Mouse (Mus musculus) layer of hippocampus, adult 18-20 months (tissue): ENCODE results near the gene Cacna2d3. TPM values are rescaled to one million over a fixed set of nuclear protein-coding genes. Genes with fewer than 3 reads are reported as not detected.

ENCODE experiments used
- DNase-seq, 2 experiments: peaks; one replicate each; pipeline ENCODE4 v3.0.0; 2022; ENCODE audit warnings: low spot score in 2 of 2
- long read RNA-seq: library from polyadenylated mRNA; stranded (forward); transcript quantifications from one replicate; pipeline ENCODE4 v2.0.0, GENCODE M21; 2021
- total RNA-seq, 2 experiments: library from RNA; stranded (reverse); gene quantifications; 2 replicates each; pipeline ENCODE4 v1.2.3; 2021

Gene Cacna2d3
- 10 to 100 TPM; 85.8 to 89.9 TPM for total RNA-seq
- long read RNA-seq, partial matches to known transcripts: 7 of 12 reads
- long read RNA-seq, other reads (novel, unspliced or antisense): 5 of 12 reads

DNA sequence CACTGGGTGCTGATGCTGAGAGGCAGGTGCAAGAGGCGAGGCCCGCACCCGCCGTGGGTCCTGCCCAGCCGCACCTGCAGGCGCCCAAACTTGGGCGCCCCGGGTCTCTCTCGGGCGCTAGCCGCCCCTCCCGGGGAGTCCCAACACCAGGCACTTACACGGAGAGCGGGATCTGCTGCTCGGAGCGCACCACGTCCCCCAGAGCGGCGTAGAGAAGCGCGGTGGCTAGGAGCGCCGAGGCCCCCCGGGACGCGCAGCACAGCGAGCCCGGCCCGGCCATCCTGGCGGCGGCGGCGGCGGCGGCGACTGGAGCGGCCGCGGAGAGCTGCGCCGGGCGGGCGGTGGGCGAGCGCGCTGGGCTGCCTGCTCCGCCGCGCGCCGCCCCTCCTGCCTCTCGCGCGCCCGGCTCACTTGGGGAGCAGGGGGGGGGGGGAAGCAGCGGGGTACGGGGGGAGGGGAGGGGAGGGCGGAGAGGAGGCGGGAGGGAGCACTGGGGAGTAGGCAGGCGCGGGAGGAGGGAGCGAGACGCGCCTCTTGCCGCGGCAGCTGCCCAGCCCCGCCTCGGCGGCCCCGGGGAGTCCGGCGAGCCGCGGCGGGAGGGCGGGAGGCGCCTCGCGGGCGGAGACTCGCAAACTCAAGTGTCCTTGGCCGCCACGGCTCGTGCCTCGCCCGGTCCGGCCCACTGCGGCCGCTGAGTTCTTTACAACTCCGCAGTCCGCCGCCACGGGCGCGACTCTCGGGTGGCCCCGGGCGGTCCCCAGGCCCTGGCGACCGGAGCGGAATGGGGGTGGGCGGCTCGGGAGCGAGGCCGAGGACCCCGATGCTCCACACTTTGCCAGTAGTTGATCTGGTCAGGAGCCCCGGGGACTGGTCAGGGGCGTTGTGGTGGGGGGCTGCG lies at the start of gene Cacna2d3:
TSS of gene Cacna2d3 (minus strand) at position 377 of the 898 bp plus-strand sequence.
- DNase-seq: peak; percentile 59 to 62

DNA sequence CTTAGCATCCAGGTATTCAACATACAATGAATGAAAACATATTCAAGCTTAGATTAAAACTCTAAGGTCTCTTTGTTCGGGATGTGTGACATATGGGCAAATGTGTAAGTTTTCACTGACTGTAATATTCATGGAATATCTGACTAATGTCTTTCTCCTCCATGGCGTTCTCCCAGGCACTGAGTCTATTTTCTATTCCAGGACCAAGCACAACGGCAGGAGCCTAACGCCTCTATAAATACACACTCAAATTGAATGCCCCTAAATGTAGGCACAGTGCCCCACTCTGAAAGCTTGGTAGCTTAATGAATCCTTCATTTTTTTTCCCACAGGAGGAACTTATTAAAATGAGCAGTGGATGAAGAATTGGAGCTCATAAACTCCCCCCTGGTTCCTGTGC lies 47.8 kb upstream of the Cacna2d3 start:
- DNase-seq: no peak

DNA sequence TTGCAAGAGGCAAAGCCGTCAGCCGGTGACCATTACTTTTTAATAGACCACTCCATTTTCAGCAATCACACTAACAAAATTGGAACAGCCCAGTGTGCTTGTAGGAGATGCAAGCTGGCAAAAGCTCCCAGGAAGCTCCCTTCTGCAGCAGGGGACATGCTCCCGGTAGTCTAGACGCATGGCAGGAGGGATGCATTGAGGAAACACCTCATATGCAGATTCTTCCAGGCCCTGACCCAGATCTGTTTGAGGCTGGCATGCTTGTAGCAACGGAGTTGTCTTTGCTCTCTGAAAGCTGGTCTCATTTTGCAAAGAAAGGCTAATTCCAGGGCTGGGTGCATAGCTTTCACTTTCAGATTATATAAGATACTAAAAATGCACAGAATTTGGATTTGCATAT lies 31.2 kb upstream of the Cacna2d3 start:
- peak in 1 of 2 experiments; percentile 9 for DNase-seq

DNA sequence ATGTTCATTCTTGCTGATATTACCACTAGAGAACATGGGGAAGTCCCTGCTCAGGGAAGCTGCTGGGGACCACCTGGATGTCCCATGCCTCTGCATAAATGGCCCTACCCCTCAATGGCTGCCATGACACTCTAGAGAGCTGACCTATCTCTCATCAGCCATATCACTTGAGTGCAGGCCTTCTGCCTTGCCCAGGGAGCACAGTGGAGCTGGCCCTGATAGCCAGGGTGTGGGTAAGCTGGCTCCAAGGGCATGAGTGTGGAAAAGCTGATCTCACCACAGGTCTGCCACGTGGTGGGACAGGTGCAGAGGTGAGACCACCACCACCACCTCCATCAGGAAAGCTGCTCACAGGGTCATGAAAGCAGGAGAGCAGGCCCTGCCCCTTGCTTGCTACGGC lies 17.1 kb upstream of the Cacna2d3 start:
- DNase-seq: no peak

DNA sequence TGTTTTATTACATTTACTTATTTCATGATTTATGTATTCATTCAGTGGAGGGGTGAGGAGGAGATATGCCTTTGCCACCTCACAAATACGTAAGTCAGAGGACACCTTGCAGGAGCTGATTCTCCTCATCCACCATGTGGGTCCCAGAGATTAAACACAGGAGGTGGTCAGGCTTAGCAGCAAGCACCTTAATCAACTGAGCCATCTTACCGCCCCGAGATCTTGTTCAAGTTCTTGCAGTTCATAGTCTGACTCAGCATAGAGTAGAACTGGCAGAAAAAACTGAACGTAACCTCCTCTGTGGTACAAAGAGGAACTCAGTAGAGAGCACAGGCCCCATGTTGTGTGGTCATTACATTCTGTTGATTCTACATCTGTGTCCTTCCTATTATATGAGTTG lies 8.6 kb upstream of the Cacna2d3 start:
- DNase-seq: no peak

DNA sequence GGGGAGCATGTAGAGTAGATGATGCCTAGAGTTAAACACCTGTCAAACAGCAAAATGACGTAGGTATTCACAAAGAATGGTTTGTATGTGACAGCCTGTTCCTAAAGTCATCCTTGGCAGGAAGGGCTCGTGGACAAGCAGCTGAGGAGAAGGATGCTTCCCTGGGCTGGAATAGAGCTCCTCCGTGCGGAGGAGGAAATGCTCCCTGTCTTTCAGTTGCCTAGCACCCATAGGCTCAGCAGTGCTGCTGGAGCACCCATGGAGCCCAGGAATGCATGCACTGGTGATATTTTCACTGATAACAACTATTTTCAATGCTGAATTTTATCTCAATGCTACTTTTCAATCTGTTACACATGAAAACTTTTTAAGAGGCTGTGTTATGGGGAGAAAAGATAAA lies 7.3 kb upstream of the Cacna2d3 start:
- no peak for DNase-seq

DNA sequence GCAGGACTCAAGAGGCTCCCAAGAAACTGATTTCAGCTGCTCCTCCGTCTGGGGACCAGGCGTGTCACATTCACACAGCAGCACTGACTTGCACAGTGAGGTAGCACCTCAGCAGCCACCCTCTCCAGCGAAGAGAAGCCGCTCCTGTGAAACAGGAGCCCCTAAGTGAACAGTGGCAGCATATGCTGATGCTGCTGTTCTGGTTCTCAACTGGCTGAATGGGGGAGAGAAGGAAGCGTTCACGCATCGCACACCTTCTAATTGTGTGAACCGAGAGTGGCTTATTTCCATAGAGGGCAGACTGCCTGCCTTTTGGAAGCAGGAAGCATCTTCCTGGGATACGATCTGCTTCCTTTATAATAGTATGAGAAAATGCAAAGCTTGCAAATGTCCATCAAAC lies 5.9 kb upstream of the Cacna2d3 start:
- no peak for DNase-seq

DNA sequence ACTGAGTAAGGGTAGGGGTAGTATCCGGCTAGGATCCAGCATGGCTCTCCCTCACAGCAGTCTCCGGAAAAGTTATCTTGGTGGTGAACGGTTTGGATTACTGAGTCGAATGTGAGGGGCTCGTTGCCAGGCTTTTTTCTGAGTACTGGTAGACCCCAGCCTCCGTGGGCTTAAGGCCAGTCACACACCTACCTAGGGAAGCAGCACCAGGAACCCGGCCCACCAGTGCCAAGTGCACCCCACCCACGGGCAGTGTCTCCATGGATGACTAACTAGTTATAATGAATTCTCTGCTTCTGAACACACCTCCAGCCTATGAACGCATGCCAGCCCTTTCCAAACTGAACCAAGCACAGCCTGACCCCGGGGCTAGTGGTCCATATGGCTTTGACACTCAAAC lies 1.6 kb upstream of the Cacna2d3 start:
- DNase-seq: peak; percentile 33 to 66

DNA sequence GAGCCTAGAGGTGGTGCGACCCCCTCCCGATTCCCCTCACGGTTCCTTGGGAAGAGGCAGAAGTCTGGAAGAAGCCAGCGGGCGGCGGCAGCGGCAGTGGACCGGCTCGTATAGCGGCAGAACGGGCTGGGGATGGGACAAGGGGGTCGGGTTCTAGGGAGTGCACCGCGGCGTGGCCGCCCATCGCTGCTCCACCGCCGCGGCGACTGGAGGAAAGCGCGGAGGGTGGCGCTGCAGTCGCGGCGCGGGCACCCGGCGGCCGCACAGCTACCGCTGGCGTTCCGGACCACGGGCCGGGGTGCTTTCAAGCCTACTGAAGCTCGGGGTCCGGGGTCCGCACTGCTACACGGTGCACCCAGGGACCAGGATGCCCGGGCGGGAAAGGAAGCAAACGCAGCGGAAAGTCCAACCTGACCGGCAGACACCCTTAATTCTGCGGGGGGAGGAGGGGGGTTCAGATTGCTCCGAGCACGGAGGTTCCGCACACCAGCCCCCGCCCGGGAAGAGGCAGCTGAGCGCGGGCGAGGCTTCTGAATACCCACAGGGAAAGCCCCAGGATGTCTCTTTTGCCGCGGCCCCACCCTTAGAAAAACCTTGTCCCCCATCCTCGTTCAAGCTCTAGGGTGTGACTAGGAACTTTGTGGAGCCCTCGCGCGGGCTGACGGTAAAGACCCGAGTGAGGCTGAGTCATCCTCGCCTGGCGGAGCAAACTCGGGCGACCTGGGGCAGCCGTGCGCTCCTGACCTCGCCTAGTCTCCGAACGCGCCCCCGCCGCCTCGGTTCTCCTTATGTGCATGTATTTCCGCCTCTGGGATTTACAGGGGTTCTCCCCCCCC lies 940 bp upstream of the Cacna2d3 start:
- peak; percentile 42 to 60 for DNase-seq

DNA sequence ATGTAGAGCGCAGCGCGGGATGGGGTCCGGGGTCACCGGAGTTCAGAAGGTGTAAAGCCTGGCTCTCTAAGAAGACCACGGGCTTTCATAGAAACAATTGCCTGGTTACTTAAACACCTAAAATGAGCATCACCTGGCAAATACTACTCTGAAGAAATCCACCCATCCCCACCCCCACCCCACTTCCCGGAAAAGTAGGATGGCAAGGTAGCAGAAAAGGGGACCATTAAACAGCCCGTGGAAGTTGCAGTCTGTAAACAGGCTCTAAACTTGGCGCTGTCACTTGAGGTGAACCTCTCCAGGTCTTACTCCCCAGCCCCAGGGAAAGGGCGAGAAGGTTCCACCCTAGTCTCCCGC lies 555 bp downstream of the Cacna2d3 start:
- DNase-seq: no peak

DNA sequence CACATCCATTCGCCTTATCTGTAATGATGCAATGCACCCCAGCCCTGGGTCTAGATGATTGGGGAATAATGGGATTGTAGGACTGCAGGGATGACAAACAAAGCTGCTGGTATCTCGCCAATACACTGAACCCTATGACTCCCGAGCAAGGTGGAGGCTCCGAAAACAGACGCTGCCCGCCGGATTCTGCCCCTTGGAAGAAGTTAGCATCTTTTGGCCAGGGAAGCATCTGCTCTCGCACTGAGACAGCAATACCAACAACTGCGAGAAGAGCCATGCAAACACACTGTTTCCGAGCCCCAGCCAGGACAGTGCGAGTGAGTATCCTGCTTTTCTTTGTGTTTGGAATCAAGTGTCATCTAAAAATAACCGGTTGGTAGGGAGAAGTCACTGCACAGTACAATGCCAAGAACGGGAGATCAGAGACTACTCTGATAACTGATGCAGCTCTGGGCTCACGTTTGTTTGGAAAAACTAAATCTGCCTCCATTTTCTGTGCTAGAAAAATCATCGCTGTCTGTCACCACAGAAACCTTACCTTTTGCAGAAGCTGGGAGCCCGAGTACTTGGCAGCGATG lies 1.2 kb downstream of the Cacna2d3 start:
- peak in 1 of 2 experiments; percentile 34 for DNase-seq

DNA sequence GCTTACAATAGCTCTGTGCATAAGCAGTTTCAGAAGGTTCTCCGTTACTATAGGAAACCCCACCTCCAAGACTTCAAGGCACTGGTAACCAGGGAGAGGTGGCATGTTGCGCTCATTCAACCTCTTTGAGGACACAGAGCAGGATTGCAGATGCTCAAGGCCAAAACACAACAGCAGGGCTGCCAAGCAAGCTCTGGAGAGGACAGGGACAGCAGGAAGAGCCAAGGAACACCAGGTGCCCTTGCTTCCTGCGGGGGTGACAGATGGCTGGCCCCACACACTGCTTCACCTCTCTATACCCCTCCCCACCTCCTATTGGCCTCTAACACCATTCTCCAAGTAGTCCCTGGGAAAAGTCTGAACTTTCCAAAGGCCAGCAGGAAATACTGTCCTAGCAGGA lies 9.0 kb downstream of the Cacna2d3 start:
- no peak for DNase-seq

DNA sequence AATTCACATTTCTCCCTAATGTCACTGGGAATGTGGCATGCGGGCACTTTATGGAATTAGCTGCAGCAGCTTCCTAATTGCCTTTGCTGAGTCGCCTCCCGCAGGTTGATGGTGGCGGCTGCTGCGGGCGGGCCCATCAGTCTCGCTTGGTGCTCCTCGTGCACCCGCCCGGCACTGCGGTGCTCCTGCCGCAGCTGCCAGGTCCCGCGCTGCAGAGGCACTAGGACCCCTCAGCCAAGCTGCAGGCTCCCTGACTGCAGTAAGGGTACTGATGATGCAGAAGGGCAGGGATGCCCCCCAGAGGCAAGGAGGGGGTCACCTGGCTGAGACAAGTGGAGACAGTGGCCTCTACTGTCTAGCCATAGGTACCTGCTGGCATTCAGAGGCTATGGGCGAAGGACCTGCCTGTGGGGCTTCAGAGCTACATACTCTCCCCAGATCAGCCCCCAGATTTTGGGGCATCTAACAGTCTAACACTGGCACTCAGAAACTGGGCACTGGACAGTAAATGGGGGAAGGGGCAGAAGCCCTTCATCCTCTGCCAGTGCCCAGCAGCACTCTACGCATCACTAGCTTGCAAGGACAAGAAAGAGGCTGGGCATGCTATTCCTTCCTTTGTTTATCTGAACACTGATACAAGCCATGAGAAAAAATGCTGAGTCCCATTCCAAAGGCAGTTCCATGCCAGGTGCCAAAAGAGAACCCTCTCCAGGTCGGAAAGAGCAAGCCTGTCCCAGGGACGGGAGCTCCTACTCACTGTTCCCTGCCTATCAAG lies 13.9 kb downstream of the Cacna2d3 start:
- no peak for DNase-seq

DNA sequence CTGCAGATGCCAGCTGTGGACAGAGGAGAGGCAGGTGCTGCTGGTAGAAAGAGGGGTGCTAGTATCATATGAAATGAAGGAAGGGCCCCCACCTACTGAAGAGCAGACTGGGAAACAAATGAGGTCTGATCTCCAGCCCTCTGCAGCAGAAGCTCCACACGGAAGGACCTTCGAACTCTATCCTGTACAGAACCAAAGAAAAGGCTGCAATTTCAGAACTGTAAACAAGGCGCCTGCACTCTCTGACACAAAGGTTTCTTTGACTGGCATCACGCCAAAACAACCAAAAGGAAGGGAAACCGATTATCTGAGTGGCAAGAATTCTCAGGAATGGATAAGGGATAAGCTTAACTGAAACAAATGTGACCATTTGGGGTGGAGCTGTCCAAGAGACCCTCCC lies 18.9 kb downstream of the Cacna2d3 start:
- no peak for DNase-seq

DNA sequence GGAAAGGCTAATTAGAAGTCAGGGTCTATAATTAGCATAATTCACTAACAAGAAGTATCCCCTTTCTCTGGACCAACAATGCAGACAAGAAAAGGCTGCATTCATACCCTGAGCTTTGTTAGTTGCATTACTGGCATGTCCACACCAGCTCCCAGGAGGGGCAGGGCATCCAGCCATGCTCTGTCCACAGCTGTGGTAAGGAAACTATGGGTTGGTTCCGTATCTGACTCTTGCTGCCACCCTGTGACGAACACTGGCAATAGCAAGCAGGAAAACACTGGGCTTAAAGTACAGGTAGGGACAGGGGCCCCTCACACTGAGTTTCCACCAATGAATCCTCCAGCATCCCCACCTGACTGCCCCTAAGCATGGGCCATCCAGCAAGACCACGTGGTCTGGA lies 25.5 kb downstream of the Cacna2d3 start:
- DNase-seq: peak; percentile 45 to 78

DNA sequence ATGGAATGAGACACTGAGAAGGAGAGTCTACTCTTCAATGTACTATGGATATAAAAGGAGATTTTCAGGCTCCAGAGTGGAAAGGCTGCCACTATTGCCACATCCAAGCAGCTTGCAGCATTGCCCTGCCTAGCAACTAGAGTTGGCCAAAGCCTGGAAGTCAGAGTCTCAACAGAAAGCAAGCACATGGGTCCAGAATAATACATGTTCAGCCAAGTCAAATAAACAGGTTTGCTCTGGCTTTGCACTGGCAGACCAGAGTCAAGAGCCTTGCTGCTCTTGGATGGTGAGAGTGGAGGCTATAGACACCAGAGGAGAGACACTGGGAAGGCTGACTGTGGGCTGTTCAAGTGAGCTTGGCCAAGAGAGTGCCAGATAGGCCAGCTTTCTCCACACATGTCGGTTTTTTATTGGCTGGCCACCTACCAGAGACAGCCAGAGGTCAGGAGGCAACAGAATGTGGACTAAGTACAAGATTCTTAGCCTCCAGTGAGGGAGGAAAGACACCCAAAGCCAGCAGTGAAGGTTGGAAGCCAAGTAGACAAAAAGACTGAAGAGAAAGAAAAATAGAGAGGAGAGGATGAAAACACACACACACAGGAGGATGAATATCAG lies 49.1 kb downstream of the Cacna2d3 start:
- DNase-seq: peak in 1 of 2 experiments; percentile 27

DNA sequence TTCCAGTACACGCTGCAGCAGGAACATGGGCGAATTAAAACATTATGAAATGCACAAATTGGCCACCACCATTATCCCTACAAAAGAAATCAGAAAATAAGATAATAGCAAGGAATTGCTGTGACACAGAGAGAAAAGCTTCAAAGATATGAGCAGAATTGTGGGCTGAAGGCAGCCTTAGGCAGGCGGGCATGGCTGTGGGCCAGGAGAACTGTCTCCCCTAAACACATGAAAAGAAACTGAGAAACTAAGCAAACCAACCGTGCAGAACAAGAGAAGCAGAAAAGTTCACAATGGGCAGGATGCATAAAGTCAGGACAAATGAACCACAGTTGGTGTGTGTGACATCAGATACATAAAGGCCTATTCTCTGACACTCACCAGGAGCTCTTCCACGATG lies 51.8 kb downstream of the Cacna2d3 start:
- DNase-seq: peak in 1 of 2 experiments; percentile 48

DNA sequence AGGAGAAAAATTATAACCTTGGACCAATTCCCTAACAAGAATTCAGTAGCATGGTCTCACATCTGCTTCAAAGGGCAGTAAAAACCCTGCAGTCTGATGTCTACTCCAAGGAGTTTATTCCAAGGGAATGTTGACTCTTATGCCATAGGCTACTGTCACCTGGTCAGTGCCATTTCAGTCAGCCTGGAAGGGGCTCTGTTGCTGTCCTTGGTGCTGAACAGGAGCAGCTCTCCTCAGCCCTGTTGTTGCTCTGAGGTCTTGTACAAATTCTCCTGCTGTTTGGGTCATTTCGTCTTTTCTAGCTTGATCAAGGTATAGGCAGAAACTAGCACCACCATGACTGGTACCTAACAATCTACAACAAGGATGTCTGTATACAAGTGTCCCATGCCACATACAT lies 64.7 kb downstream of the Cacna2d3 start:
- DNase-seq: no peak

DNA sequence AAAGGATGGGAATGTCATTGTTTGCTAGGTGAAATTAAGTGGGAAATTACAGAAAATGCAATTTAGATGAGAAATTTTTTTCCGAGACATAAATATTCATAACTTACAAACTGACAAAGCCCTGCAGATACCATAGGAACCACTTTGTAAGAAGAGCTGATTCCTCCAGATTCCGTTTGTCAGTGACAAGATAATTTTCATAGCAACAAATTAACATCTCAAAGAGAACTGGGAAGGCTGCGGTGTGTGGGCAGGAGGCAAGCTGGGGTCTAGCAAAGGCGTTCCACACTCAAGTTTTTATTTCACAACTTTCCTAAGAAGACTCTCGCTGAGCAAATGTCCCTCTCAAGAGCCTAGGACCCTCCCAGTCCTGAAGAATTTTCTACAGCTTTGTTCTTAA lies 71.1 kb downstream of the Cacna2d3 start:
- peak; percentile 37 to 64 for DNase-seq

DNA sequence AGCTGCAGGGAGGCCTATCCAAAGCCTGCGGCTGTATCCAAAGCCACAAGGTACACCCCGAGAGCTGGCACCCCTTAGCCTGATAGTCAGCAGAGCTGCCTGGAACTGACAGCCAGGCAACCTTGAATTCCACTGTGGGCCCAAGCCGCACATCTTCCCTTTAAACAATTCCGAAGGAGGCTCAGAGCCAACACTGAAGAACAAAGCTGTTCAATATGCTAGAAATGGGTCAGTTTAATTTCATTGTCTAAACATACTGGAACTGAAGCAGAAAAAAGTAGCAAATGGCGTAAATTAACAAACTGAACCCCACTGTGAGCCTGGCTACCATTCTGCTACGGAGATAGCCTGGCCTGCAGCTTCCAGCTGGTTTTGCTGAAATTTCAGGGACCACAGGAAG lies 72.9 kb downstream of the Cacna2d3 start:
- peak in 1 of 2 experiments; percentile 45 for DNase-seq
